Mouse (Mus musculus): ENCODE data around the gene Enox1.

Enox1 gene

DNA sequence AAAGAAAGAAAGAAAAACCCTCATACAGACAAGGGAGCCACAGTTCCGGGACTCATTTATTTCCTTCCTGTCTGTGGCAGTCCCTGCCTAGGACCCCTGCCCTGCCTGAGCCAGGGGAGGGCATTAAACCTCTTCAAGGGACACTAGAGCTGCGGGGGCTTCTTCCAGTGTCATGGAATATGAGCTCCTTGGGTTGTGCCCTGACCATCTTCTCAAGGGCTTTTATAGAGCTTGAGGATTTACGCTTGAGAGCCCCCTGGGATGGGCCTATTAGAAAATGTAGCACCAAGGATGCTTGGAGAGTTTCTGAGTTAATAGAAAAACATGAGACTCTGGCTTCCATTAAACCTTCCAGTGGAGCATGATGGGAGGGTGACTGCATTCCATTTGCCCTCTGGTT is 39.7 kb downstream of the Enox1 start:
- DNase-seq = no peak

DNA sequence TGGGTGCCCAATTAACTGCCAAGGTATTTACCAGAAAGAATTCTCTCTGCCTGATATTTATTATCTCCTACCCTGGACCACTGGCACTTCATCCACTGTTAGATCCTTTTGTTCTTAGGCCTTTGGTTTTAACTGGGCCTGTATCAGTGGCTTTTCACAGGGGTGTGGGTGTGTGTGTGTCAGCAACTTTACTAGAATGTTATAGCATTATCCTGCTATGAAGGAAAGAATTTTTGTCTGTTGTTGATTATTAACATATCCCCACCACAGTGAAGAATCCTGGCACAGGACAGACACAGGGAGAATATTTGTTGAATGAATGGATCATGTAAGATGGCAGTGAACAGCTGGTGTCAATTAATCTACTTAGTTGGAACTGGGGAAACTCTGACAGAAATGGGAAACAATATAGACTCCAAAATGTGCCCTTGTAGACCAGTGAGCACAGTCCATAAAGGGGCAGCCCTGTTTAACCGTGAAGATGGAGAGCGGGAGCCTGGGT is 40.9 kb downstream of the Enox1 start:
- DNase-seq = no peak

GRCm38 (mm10) chr14:77210889-77211288 is 54.3 kb downstream of the Enox1 start:
- DNase-seq = no peak

DNA sequence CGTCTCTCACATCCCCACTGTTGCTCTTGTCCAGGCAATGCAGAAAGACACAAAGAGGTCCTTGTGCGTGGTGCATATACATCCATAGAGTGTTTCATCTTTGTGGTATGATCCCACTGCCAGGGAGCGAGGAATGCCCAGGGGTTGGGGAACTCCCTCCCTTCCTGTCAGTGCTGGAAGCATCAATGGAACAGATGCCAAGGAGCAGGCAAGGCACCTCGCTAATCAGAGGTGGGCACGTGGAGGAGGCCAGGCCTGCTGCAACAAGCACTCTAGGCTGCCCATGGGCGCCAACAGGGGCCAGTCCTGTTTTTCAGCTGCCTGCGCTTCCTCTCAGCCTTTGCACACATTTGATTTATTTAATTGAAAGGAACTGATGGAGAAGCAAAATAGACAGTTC is 56.6 kb downstream of the Enox1 start:
- no peak for DNase-seq

DNA sequence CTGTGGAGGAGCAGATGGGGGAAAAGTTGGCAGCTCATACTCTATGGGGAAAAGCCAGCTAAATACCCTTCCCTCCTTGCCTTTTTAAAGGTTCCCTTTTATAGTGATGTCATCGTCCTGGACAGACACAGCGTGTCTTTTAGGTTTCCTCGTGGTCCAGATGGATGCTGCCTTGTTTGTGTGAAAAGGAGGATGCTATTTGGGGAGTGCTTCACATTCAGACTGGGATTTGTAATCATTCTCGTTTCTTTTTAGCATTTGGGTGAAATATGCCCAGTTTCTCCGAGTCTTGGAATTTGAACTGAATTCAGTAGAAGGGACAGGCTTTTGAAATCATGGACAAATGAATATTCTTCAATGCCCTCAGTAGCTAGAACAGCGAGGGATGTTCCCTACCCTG is 58.3 kb downstream of the Enox1 start:
- no peak for DNase-seq

GRCm38 (mm10) chr14:77225346-77225745 is 68.8 kb downstream of the Enox1 start:
- no peak for DNase-seq

DNA sequence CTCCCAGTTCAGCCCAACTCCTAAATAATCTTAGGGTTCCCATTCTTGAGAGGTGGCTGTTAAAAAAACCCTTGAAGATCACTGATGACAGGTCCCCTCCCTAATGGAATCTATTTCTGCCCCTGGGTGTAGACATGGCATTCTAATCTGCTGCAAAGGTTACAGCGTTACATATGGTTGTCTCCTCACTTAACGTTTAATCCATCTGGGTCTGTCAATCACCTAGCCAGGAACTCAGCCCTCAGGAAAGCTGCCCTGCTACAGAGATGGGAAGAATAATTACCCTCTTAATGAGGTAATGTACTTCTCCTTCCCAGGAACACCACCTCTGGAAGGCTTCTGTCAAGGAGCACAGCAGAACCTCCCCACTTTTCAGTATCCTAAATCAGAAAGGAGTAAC is 82.2 kb downstream of the Enox1 start:
- no peak for DNase-seq

DNA sequence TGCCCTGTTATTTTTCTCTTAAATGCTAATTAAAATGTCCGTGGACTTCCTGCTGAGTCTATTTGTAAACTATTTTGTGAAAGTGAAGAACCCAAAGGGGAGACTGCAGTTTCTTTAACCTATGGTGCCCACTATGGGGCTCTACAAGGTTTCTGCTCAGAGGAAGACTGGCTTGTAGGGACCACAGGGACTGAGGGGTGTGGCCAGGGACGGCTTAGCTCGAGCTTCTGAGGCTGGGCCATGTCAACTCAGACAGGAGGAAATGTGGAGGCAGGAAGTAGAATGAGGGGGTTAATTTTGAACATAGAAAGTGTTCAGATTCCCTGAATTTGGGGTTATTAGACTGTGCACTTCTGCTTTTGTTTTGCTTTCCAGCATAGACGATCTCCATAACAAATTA is 82.8 kb downstream of the Enox1 start:
- no peak for DNase-seq

- DNase-seq = no peak
These were observed 90.4 kb downstream of the Enox1 start for GRCm38 (mm10) chr14:77246977-77247376.

DNA sequence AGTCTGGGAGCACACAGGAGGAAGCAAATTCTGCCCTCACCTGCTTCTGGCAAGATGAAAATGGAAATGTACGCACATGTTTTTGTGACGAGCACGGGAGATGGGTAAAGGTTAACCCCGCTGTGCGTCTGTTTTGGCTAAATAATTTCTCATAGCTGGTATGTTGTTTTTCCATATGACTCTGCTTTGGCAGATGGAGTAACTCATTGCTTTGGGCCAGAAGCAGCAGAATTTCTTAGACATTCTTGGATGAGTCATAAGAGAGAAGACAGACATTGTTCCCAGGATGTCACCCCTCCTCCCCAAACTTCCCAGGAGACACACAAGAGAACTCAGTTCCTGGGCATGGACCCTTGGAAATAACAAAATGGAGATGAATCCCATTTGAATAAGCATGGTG is 91.9 kb downstream of the Enox1 start:
- DNase-seq = no peak

DNA sequence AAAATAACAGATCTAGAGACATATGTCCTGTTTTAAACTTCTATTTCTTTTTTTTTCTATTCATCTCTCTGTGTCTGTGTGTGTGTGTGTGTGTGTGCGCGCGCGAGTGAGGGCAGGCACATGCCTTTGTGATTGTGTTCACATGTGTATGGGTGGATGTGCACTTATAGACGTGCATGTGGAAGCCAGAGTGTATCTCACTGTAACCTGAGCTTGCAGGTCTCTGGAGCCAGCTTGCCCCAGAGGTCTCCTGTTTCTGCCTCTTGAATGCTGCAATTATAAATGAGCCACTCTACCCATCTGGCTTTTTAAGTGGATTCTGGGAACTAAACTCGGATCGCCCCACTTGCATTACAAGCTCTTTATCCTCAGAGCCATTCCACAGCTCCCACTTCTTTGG is 92.4 kb downstream of the Enox1 start:
- DNase-seq = no peak

DNA sequence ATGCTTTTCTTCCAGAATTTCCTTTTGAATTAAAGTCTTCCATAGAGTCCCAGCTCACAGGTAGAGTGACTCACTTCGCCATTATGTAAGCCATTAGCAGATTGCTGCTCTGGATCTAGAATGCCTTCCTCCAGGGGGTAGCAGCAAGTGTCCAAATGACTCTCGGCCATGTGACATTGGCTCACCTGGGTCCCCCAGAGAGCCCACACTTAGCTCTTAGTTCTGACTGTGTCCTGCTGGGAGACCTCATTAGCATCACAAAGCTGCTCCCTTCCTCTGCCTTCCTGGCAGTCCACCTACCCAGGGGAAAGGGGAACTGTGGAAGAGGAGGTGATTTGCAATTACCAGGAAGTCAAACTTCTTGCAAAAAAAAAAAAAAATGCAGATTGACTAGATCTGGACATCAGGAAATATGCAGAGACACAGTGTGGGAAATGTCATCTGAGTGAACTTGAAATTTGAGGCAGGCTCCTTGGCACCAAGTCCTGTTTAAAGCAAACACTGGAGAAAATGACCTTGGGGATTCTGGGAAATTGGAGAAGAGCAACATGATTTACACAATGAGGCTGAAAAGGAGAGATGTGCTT is 94.2 kb downstream of the Enox1 start:
- DNase-seq = no peak

DNA sequence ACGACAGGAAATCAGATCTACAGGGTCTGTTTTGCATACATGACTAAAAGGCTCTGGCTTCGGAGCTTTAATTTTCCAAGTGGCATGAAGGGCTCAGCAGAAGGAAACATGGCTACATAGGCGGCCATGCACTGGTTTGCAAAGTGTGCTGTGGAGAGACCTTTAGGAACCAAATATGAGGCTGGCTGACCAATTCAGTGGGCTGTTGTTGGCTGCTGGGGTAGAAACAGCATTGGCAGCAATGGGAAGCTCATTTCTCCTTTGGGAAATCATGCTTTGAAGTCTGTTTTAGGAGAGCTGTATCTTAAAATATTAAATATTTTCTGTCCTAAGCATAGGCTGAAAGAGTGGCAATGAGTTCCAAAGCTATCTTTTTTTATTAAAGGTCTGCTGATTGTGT is 98.6 kb downstream of the Enox1 start:
- no peak for DNase-seq

DNA sequence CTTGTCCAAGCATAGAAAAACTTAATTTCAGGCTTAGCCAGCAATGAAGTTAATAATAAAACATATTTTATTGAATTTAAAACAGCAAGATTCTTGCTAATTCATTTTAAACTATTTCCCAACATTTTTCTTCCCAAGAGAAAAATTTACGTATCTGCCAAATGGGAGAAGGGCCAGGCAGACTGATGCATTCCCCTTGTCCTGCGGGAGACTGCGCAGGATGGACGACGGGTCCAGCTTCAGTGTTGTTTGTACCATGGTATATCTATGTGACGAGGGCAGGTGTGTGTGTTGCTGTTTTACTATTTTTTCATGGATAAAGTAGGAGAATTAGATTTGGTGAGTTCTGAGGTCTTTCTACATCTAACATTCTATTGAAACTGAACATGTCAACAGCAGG is 99.1 kb downstream of the Enox1 start:
- DNase-seq = no peak

DNA sequence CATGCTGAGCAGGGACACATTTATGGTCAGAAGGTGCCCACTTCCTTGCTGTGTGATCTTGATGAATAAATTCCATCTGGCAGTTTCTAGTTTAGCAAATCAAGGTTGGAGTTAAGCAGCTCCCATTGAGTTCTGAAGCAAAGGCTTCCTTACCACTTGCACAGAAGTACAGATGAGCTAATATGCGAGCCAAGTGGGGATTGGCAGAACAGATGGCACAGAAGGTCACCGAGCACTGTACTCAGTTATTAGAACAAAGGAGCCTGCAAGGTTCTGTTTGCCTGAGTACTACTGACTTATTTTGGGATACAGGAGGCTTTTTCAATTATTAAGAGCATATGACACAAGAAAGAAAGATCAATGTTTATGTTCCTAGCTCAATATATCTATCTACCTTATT is 100.4 kb downstream of the Enox1 start:
- no peak for DNase-seq

DNA sequence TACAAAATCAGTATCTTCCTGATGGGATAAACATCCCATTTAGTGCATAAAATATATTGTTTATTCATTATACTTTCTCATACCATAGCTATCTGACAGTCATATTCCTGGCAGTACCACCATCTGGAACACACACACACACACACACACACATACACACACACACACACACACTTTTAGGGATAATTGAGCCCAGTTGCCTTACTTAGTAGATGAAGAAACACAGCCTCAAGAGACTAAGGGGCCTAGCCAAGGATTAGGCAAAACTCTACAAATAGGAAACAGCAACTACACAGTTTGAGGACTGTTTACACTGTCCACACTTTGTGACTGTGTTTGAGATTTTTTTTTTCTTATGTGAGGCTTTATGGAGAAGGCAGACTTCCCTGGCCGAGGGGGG is 100.9 kb downstream of the Enox1 start:
- DNase-seq = no peak

GRCm38 (mm10) chr14:77258186-77258585 is 101.6 kb downstream of the Enox1 start:
- no peak for DNase-seq

DNA sequence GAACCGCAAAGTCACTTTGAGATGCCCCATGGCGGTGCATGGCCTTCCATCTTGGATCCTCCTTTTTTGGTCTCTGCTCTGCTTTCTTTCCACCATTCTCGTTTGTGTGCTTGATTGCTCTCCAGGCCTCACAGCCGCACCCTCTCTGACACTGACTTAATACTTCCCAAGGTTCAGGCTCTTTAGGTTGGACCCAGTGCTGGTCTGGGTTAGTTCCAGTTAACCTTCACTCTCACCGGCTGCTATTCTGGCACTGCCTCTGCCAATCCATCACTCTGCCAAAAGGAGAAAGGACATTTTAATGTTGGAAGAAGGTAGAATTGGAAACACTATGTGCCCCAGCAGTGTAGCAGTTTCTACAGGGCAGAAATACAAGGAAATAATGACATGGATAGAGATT is 103.1 kb downstream of the Enox1 start:
- DNase-seq = peak; percentile 40

DNA sequence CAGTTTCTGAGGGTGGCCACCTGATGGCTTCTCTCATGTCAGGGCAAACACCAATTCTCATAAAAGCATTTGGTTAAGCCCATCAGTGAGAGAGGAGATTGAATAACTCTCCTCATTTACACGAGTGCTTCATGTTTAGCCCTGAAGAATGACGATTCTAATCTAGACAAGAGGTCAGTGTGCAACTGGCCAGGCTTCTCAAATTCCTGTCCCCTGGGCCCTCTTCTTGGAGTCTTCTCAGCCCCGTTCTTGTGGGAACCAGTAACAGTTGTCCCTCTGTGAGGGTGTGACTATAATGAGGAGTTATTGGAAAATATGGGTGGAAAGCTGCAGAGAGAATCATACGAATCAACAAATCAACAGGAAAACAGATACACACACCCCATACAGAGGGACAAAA is 103.5 kb downstream of the Enox1 start:
- DNase-seq = no peak

- no peak for DNase-seq
These were observed 110.5 kb downstream of the Enox1 start for GRCm38 (mm10) chr14:77266805-77267771.

DNA sequence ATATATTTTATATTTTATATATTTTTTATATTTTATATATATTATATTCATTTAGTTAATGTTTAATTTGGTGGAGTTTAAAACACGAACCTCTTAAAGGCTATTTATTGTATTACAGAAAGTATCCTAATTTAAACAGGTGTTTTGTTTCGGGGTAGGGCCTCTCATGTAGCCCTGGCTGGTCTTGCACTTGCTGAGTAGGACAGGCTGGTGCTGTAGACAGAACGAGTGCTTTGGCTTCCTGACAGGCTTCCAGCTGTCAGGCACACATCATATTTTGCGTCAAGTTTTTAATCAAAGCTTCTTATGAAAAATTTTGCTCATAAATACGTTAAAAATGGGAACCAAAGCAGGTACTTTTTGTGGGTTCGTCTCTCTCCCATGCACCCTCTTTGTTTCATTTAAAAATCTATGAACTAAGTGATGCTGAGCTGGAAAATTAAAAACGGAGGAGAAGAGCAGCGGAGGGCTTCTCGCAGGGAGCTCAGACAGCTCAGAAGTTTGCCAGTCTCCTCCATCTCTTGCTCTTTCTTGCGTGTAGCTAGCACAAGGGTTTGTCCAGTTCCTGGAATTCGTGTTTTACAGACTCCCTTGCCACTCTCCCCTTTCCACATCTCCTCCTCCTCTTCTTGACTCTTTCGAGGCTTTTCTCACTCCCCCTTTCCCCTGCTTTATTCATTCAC is 115.8 kb downstream of the Enox1 start:
- no peak for DNase-seq

DNA sequence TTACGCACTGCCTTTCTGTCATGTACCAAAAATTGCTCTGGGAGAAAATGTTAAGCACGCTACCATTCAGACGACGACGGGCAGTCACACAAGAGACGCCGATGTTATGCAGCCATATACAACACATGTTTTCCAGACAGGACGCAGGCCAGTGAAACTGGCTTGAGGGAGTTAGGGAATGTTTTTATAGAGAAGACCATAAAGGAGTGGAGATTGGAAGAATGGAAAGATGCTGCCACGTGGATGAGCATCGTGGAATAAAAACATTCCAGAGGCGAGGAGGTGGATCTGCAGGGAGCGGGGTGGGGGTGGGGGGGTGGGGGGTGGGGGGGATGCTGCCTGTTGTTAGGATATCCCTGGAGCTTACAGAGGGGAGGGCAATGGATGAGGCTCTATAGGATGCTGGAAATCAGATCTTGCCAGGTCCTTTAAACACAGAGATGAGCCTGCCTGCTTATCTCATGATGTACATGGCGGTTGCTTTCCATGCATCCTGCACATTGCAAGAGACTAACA is 116.4 kb downstream of the Enox1 start:
- no peak for DNase-seq

DNA sequence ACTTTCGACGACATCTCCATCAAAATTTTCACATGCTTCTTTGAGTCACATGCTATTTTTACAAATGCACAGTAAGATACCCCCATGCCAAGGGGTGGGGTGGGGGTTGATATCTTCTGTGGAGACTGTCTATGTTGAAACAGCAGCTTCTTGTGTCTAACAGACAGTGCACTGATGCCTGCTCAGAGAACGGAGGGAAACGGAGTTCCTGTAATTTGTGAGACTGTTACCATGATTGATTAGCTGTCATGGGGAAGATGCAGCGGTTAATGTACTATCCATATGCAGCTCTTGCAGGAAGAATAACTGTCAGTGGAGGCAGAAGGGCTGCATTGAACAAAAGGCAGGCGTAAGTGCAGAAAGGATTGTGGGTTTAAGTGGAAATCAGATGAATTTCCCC is 117.2 kb downstream of the Enox1 start:
- DNase-seq = no peak

GRCm38 (mm10) chr14:77275607-77276006 is 119.0 kb downstream of the Enox1 start:
- no peak for DNase-seq

All from kidney, adult 11 months (tissue).